Mouse (Mus musculus) ES-E14 (cell line): ENCODE results near the gene Rab7.

Experiments used
- CHD2 ChIP-seq: IDR thresholded peaks from 2 replicates; pipeline ENCODE4 v1.6.1; 2014; ENCODE audit warnings: mild to moderate bottlenecking, low read depth, low read length, inconsistent platforms
- HCFC1 ChIP-seq: IDR thresholded peaks from 2 replicates; pipeline ENCODE4 v1.6.1; 2012; ENCODE audit warnings: low read length, inconsistent platforms, borderline replicate concordance; ENCODE audit not compliant: insufficient read depth
- MAFK ChIP-seq: IDR thresholded peaks from 2 replicates; pipeline ENCODE4 v1.6.1; 2014; ENCODE audit warnings: mild to moderate bottlenecking, low read depth, low read length, inconsistent platforms; ENCODE audit not compliant: insufficient read depth
- ZC3H11A ChIP-seq: IDR thresholded peaks from 2 replicates; pipeline ENCODE4 v1.6.1; 2012; ENCODE audit warnings: low read depth, mild to moderate bottlenecking, inconsistent platforms, low read length, borderline replicate concordance
- ZNF384 ChIP-seq: IDR thresholded peaks from 2 replicates; pipeline ENCODE4 v1.6.1; 2012; ENCODE audit warnings: low read depth, low read length, inconsistent platforms

- TF ChIP-seq ZC3H11A (no peak), ZNF384 (no peak), HCFC1 (no peak), CHD2 (no peak), MAFK (no peak)
Observed at GRCm38 (mm10) chr6:88071216-88071615, 26.1 kb upstream of the Rab7 start.
